Mouse (Mus musculus) frontal cortex, adult 2 months (tissue): ENCODE measurements at regions not wholly inside any gene's neighbourhood (a gene's known extent, or its start where the extent isn't known, plus 50 kb on each side); places are given as distances from the start of the nearest gene placed in this dataset.

Experiments used
- DNase-seq, 2 experiments: peaks; one replicate each; pipeline ENCODE4 v3.0.0; 2022; ENCODE audit warnings: low spot score in 1 of 2; ENCODE audit errors: extremely low spot score in 1 of 2

DNA sequence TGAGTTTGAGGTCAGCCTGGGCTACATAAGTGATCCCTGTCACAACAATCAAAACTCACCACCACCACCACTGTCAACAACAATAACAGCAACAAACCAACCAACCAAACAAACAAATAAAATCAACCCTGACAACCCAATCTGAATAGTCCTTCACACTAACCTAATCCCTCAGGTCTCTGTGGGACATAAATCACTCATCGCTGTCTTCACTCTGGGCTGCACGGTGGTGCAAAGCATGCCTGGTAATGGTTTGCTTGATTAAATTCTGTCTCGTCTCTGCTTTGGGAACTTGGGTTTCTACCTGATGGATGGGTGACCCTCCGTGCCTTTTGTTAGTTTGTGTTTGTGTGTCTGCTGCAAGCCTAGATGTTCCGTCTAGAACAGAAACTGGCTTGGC lies 100.6 kb downstream of the Slc17a6 start:
- DNase-seq, result no peak

DNA sequence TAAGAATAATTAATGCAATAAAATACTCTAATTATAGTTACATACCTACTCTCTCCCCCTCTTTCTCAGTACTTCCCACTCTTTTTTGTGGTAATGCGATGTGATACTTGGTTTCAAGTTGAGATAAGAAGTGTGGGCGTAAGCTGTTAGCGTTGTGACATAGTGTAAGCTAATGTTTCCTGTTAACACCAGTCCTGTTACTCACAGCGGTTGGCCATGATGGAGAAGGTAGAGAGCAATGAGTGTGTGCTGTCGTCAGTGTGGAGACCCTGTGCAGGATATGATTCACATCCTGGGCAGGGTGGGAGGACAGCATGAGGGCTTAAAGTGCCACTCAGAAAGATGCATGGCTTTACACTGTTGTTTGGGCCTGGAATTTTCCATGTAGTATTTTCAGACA lies 102.1 kb downstream of the Slc17a6 start:
- no peak for DNase-seq

DNA sequence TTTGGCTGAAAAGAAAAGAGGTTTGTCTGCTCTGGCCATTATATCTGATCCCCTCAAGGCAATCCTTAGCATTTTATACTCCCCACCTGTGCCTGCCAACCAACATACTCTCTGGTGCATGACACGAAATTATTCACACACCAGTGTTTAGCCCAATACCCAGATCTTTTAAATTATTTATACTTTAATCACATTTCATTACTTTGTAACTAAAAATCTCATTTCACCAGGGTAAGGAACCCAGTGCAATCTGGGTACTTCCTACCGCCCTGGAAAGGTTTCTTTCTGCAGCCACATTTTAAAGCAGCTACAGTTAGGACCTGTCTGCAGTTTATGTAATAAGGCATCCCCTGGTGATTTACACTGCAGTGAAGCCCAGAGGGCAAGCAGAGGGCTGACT lies 114.5 kb downstream of the Slc17a6 start:
- DNase-seq, result no peak

DNA sequence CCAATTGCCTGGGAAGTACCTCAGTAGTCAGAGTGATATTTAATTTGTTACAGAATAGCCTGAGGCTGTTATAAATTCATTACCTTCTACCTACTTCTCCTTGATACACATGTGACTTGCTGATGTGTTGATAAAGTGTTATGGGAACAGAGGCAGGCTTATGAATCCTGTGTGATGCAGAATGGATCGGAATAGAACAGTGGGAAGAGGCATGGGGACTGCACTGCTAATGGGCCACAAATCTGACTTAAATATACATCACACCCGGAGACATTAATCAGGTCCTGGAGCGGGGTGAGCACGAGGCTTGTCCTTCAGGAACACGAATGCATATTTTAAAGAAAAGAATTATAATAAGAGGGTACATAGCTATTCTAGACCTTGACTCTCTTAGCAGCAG lies 117.8 kb downstream of the Slc17a6 start:
- DNase-seq, result no peak

DNA sequence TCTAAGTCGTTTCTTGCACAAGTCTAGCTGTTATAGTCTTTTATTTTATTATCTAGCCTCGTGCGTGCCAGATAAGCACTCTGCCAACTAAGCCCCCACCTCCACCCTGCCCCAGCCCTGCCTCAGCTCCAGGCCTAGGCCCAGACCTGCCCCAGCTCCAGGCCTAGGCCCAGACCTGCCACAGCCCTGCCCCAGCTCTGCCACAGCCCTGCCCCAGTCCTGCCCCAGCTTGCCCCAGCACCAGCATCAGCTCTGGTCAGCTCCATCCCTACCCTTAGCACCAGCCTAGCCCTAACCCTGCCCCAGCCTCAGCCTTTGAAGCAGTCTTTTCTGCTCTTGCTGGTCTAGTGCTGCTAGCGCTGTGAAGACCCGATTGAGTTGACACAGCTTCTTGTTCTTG lies 119.1 kb downstream of the Slc17a6 start:
- no peak for DNase-seq

DNA sequence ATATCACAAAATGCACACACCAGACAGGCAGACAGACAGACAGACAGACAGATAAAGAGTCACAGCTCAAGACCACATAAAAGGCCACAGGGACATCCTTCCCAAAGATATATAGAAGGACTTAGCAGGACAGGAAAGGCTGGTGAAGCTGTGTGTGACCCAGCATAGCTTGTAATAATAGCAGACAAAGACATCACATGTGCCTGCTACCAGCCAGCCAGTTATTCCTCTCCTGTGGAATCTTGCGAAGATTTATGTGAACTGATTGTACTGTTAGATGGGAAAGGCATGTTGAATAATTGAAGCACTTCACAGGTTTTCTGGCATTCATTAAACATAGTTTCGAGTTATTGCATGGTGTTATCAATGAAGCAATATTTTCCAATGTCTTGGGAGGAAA lies 119.1 kb upstream of the Gas2 start:
- DNase-seq, result no peak

DNA sequence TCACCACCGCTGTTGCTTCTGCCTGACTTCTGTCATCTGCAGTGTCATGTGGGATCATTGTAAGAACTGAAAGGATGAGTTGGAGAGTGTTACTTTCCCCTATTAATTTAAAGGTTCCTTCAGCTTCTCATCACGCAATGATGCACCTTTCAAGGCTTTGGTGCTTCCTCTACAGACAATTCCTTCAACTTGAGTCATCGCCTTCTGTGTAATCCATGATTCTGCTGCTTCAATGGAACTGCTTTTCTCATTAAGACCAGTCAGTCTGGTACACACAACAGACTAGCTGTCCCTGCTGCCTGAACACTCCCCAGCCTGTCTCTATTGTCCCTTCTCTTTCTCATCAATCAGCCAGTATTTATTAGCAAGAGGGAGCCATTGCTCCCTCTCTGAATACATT lies 116.2 kb upstream of the Gas2 start:
- DNase-seq, result no peak

DNA sequence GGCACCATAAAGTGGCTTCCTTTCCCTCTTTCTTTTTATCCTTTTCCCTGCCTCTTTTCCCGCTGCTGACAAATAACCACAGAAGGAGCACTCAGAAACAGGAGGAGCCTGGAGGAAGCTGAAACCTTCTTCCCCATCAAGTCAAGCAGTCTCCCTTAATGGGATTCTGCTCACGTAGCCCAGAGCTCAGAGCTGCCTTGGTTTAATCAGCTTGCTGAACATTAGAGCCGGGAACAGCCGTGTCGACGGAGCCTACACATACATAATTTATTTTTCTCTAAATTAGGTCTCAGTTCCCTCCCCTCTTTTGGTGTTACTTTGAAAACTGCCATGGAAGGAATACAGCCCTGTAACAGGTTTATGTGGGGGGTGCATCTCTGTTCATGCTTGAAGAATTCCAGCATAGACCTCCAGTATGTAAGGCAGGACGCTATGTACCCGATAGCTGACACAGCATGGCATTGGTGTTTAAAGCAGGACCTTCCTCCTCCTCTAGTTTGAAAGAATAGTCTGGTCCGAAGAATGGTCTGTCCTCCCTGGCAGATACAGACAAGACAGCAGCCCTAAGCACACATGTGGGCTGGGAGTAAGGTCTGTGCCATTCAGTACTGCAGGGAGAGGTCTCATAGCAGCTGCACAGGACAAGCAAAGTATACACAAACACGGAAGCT lies 113.0 kb upstream of the Gas2 start:
- DNase-seq, result peak in 1 of 2 experiments; percentile 52

DNA sequence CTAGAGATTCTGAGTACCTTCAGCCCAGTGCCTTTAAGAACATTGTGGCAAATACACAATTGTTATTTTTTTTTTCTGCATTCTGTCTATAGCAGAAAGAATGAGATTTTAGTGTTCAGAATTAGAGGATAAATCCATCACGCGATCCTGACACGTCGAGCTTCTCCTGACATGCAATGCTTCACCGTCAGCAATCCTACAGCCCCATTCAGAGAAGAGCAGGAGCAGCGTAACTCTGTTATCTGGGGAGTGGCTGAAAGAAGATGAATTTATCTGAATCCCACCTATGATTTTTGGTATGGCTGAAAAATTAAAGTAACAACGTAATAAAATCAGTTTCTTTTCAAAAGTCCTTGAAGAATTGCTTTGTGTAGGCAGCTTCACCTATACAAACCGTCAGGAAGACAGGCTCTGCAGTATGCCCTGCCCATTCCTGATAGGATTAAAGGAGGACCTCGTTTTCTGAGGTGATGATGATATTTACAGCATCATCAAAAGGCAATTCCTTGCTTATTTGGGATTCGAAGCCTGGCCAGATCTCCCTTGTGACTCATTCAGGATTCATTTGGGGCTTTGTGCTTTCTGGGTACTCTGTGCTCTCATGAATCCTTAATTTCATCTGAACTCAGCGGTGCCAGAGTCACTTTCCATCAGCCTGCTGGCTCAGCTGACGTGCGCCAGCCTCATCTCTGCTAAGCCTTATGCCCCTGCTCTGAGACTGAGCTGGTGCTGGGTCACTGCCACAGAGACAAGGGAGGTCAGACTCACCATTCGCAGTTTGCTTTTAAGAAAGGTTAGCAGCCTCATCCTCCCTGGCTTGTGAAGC lies 112.3 kb upstream of the Gas2 start:
- peak in 1 of 2 experiments; percentile 31 for DNase-seq

DNA sequence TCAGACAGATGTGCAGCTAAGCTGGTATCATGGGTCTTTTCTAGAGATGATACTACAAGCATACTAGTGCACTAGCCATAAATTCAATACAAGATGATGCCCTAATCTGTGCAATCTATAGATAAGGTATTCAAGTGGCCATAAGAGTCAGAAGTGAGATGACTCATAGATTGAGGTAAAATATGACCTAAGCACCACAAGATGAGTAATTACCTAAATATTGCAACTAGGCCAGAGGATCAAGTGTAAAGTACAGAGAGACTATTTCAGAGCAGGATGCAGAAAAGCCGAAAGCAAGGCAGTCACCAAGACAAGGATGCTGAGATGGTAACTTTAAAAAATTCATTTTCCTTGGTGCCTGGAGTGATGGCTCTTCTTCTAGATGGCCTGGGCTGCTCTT lies 111.5 kb upstream of the Gas2 start:
- no peak for DNase-seq

DNA sequence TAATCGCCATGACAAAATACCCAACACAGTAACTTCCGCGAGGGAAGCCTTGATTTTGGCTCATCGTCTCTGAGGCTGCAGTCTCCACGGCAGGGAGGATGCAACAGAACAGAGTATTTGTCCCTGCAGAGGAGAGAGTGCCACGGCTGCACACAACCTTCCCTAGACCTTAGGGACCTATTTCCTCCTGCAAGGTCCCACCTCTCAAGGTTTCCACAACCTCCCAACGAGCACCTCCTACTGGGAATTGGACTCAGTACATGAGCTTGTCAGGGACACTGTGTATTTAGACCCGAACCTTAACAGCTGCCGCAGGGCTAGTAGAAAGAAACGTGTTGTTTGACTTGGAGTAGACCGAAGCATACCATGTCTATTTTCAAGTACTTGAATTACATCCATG lies 108.8 kb upstream of the Gas2 start:
- no peak for DNase-seq

DNA sequence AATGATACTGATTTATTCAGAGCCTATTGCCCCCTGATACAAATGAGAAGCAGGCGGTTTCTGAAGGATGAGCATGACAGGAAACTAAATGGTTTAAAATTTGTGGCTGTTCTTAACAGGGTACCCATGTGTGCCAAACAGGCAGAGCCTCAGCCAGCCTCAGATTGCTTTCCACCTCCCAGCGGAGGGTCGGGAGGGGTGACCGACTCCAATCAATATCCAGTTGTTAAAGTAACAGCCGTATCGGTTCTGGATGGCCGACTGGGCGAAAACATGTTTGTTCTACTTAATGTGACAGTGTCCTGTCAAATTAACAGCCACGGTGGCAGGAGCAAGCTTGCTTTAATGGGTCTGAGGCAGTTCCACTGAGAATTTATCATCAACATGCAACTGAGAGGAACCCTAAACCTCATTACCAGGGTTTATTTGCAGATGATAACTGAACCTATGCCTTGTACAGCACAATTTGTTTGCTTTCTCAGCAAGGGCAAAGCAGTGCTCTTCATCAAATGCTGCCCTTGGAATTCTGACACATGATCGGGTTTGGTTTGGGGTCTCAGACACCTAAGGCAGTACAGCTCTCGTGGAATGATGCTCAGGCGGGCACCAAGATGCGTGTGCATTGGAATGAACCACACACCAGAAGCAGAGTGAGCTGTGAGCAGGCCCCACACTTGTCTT lies 107.5 kb upstream of the Gas2 start:
- no peak for DNase-seq

DNA sequence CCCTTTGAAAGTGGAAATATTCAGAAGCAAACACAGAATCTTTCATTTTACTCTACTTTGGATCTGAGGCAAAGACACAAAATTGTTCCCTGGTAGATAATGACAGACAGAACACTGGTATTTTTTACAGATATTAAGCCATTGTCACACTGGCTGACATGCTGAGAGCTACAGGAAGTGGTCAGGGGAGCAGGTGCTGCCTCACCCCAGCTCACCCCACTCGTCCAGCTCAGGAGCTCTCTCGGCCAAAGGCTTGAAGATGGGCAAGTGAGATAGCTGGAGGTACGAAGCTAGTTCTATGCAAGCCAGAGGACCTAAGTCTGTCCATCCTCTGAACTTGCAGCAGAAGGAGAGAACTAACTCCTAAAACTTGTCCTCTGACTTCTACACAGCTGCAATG lies 105.6 kb upstream of the Gas2 start:
- no peak for DNase-seq

DNA sequence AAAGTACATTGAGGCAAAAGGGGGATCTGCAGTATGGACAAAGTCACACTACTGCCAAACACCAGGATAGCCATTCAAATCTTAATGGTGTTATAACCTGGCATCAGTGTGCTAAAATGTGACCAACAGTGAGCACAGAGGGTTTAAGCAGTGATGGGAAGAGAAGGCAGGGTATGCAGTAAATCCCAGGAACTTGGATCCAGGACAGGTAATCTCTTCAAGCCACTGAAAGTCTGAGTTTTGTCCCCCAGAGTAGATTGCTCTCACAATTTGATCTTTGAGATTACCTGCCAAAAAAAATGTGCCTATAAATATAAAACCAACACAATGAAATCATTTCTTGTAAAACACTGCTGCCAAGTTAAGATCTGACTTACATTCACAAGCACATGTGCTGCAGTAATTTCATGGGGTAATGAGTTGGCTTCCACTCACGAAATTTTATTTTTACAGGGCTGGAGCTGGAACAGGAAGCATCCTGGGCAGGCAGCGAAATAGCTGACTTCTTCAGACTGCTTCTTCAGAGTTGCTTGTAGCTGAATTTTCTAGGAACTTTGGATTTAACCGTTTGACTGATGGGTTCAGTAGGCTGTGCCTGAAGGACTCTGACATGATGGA lies 102.2 kb upstream of the Gas2 start:
- DNase-seq, result peak in 1 of 2 experiments; percentile 16

DNA sequence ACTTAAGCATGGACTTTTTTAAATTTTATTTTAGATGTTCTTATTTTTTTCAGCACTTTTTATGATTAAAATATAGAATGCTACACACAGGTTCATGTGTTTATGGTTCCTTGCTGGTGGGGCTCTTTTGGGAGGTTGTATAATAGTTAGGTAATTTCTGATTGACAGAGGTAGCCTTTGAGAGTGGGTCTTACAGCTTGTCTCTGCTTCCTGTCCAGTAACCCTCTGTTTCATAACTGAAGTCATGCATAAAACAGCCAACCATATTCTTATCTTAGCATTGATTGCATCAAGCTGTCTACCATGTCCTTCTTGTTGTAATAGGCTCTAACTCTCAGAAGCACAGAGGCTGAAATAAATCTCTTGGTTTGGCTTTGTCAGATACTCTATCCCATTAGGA lies 94.7 kb upstream of the Gas2 start:
- DNase-seq, result no peak

DNA sequence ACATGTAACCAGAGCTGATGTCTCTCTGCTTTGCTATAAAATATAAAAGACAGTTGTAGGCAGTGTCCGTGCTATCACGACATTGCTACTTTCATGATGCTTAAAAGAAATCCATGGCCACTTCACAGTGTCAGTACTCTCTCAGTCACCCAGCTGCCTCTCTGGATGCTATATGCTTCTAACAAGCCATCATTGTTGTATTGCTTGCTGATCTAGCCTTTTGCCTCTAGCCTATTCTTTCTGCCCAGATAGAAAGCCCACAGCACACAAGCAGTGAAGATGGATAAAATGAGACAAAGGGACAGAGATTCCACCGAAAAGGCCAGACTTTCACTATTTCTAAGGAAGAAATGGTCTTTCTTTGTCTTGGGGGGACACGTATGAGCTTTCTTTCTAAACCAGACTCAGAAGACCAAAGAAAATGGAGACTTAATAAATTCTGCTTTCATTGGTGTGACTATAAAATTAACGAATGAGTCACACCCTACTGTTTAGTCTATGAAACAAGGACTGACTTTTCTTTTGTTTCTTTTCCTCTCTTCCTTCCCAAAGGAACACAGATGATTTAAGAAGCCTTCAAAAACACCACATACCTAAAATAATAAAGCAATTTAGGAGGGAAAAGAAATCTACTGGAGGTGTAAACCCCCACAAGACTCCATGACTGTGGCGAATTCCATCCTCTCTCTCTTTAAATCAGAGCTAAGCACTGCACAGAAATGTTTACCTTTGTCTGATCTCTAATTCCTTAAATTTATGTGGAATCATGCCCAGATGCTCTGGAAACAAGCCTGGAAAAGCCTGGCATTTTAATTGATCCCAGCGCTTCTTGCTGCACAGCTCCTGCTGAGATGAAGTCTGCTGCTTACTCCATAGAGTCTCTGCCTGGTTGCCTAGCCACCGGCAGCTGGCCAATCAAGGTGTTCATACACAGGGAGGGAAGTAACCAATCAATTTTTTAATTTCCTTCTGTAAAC lies 89.6 kb upstream of the Gas2 start:
- peak in 1 of 2 experiments; percentile 16 for DNase-seq

DNA sequence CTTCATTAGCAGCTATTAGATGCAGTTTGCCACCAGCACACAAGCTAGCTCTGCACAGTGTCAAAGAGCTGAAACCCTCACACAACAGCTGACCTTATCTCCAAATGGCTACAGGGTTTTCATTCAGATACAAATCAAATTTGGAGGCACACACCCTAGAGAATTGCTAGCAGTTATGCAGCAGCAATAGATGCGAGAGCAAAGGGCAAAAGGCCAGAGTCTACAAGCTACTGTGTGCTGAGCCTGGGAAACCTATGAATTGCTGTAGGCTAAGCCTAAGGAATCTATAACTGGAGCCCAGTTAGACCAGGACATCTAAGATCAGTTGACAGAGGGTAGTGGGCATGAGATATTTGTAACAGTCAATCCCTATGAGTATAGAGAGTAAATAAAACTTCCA lies 85.8 kb upstream of the Gas2 start:
- no peak for DNase-seq

DNA sequence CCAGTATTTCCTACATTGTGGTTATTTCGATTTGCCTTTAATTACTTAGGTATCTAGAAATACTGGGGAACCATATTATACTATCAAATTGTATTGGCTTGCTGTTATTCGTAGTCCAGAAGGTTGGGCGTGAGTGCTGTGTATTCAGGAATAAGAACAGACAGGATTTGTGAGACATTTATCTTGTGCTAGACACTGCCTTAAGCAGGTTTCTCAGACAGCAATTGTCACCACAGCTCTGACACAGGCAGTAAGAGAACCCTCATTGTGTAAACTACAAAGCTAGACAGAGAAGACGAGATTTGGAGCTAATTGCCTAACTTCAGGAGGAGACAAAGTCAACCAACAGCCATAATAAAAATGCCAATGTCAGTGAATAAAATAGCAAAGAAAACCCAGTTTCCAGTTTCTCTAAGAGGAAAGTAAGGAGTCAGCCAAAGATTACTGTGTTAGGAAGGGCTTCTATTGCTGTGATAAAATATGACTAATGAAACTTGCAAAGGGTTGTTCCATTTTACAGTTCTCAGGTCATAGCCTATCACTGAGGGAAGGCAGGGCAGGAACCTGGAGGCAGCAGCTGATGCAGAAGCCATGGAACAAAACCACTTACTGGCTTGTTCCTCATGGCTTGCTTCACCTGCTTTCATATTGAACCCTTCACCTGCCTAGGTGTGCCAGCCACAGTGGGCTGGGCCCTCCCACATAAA lies 78.6 kb upstream of the Gas2 start:
- DNase-seq, result no peak

DNA sequence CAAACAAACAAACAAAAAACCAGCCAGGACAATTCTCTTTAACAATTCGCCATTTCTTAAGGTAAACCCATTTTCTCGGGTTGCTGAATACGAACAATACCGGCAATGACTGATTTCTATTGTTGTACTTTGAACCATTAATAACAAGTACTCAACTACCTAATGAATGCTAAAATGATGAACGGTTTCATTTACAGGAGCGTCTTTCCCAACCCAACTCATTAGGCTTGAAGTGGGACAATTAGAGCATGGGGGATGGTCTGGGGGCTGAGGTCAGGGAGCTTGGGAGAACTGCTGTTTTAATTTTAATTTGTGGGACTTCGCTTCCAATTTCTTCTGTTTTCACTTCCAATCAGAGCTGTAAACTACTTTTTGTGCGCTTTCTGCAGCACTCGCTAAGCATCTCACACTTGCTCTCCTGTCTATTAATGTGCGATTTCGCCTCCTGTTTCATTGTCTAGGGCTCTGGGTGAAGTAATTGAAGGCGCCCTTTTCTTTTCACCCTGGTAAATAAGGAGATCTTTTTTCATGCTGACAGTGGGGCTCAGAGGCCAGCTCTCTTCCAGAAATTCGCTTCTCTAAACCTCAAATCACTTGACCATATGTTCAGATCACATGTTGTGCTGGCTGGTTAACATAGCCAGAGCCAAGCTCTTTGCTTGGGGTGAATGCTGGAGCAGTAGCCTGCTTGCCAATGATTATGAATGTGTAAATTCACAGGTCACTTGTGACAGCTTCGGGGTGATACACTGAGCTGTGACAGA lies 77.7 kb upstream of the Gas2 start:
- no peak for DNase-seq
